In genomic region chr2:157077641-157078058, GRCm38 (mm10) we compare ENCODE assay signal across 8 mouse cellular contexts. TPM values are rescaled to one million over a fixed set of nuclear protein-coding genes. Genes with fewer than 3 reads are reported as not detected.
DNase-seq lines count a peak whose midpoint lies in the region; ATAC-seq and TF ChIP-seq lines count a peak whose summit lies in the region.

No protein-coding gene starts in this region.

- no peak for TF ChIP-seq CTCF in thymus, adult 2 months (IDR thresholded peaks at IDR 0.05; ENCODE audit: borderline replicate concordance, control insufficient read depth, extremely low read depth, insufficient read depth, low read length, poor library complexity)

- peaks cover 11% of the 10 kb centered on the region for H3K4me1 ChIP-seq in thymus, adult 2 months (replicated peaks; ENCODE audit: control insufficient read depth, insufficient read depth, low read length)
- H3K4me1 ChIP-seq in embryonic facial prominence, embryonic 13.5 days: peaks cover 57% of the 10 kb centered on the region
- peaks cover 66% of the 10 kb centered on the region for H3K4me1 ChIP-seq in heart, embryonic 11.5 days (ENCODE audit: control insufficient read depth, insufficient read depth, low read length)
- H3K4me1 ChIP-seq in kidney, embryonic 14.5 days (ENCODE audit: control insufficient read depth, insufficient read depth, low read length): peaks cover 38% of the 10 kb centered on the region
- peaks cover 66% of the 10 kb centered on the region for H3K4me1 ChIP-seq in midbrain, embryonic 13.5 days (replicated peaks)

- H3K36me3 ChIP-seq in thymus, adult 2 months (ENCODE audit: control insufficient read depth, insufficient read depth, low read length): no peaks in the 10 kb centered on the region
- H3K36me3 ChIP-seq in embryonic facial prominence, embryonic 13.5 days: peaks cover 15% of the 10 kb centered on the region; the same call in 1 of the 2 replicates
- H3K36me3 ChIP-seq in heart, embryonic 11.5 days (ENCODE audit: control insufficient read depth, insufficient read depth, low read length): no peaks in the 10 kb centered on the region; the same call in 1 of the 2 replicates
- peaks cover 21% of the 10 kb centered on the region; the same call in 1 of the 2 replicates for H3K36me3 ChIP-seq in kidney, embryonic 14.5 days (ENCODE audit: control insufficient read depth, insufficient read depth, low read length)
- H3K36me3 ChIP-seq in midbrain, embryonic 13.5 days: peaks cover 19% of the 10 kb centered on the region

- 32% methylated on average over 15 of the region's 15 CpGs for WGBS in thymus, adult 2 months
- 1% methylated on average over 15 of the region's 15 CpGs for WGBS in embryonic facial prominence, embryonic 13.5 days
- WGBS in heart, embryonic 11.5 days (ENCODE audit: insufficient replicate concordance): 3% methylated on average over 15 of the region's 15 CpGs
- under 1% methylated on average over 15 of the region's 15 CpGs for WGBS in kidney, embryonic 14.5 days
- under 1% methylated on average over 15 of the region's 15 CpGs for WGBS in midbrain, embryonic 13.5 days

- peak overlapping the region; percentile 37; the same call in 1 of the 2 replicates for H3K4me3 ChIP-seq in thymus, adult 2 months (ENCODE audit: control insufficient read depth, insufficient read depth, low read length)
- peak overlapping the region; percentile 93 for H3K4me3 ChIP-seq in embryonic facial prominence, embryonic 13.5 days
- H3K4me3 ChIP-seq in heart, embryonic 11.5 days (ENCODE audit: low read depth, low read length): peak overlapping the region; percentile 82
- peak overlapping the region; percentile 96 for H3K4me3 ChIP-seq in kidney, embryonic 14.5 days (ENCODE audit: low read length)
- H3K4me3 ChIP-seq in midbrain, embryonic 13.5 days (replicated peaks): peak overlapping the region; percentile 98

- ATAC-seq in embryonic facial prominence, embryonic 13.5 days (ENCODE audit: insufficient number of reproducible peaks, insufficient read depth, low FRiP score, low TSS enrichment, low read depth): no peak
- 0 out of 2 replicates have a peak, but pooled peaks have one; percentile 1 for ATAC-seq in heart, embryonic 11.5 days (replicated peaks; ENCODE audit: insufficient number of reproducible peaks, low FRiP score, low TSS enrichment)
- no peak for ATAC-seq in kidney, embryonic 14.5 days (ENCODE audit: low FRiP score, low TSS enrichment)
- 0 out of 2 replicates have a peak, but pooled peaks have one; percentile 0 for ATAC-seq in midbrain, embryonic 13.5 days

- no peak for TF ChIP-seq POLR2A in thymus, adult 2 months (IDR thresholded peaks at IDR 0.05; ENCODE audit: control insufficient read depth, extremely low read depth, insufficient read depth, low read length, poor library complexity)

- H3K27ac ChIP-seq in thymus, adult 2 months (ENCODE audit: control insufficient read depth, insufficient read depth, low read length): no peak overlapping the region
- H3K27ac ChIP-seq in embryonic facial prominence, embryonic 13.5 days: peak overlapping the region; percentile 99
- H3K27ac ChIP-seq in heart, embryonic 11.5 days (ENCODE audit: low read depth, low read length): peak overlapping the region; percentile 94
- peak overlapping the region; percentile 99; the same call in 1 of the 2 replicates for H3K27ac ChIP-seq in kidney, embryonic 14.5 days (ENCODE audit: low read depth, low read length)
- peak overlapping the region; percentile 99 for H3K27ac ChIP-seq in midbrain, embryonic 13.5 days

- DNase-seq in thymus, adult 2 months: no peak
- DNase-seq in thymus, postnatal 36 days: no peak
- peak; percentile 58 for DNase-seq in liver
- DNase-seq in spleen, postnatal 36 days (ENCODE audit: low spot score in 2 of 2): peak; percentile 50 to 56

- H3K9ac ChIP-seq in embryonic facial prominence, embryonic 13.5 days: peak overlapping the region; percentile 98
- H3K9ac ChIP-seq in heart, embryonic 11.5 days (ENCODE audit: low read depth, low read length): peak overlapping the region; percentile 90
- H3K9ac ChIP-seq in kidney, embryonic 14.5 days (ENCODE audit: low read depth, low read length): peak overlapping the region; percentile 98
- H3K9ac ChIP-seq in midbrain, embryonic 13.5 days (replicated peaks): peak overlapping the region; percentile 100

- peak overlapping the region; percentile 96 for H3K4me2 ChIP-seq in embryonic facial prominence, embryonic 13.5 days
- H3K4me2 ChIP-seq in heart, embryonic 11.5 days: peak overlapping the region; percentile 92
- H3K4me2 ChIP-seq in kidney, embryonic 14.5 days (replicated peaks; ENCODE audit: low read depth, low read length): peak overlapping the region; percentile 77
- H3K4me2 ChIP-seq in midbrain, embryonic 13.5 days (replicated peaks): peak overlapping the region; percentile 100

- peaks cover 6% of the 10 kb centered on the region; the same call in 1 of the 2 replicates for H3K27me3 ChIP-seq in thymus, adult 2 months (ENCODE audit: control insufficient read depth, insufficient read depth, low read length)
- H3K27me3 ChIP-seq in embryonic facial prominence, embryonic 13.5 days: no peaks in the 10 kb centered on the region
- H3K27me3 ChIP-seq in heart, embryonic 11.5 days (ENCODE audit: control insufficient read depth, insufficient read depth, low read length): no peaks in the 10 kb centered on the region
- no peaks in the 10 kb centered on the region for H3K27me3 ChIP-seq in kidney, embryonic 14.5 days (ENCODE audit: control insufficient read depth, insufficient read depth, low read length)
- no peaks in the 10 kb centered on the region for H3K27me3 ChIP-seq in midbrain, embryonic 13.5 days

- no peaks in the 10 kb centered on the region for H3K9me3 ChIP-seq in embryonic facial prominence, embryonic 13.5 days
- H3K9me3 ChIP-seq in heart, embryonic 11.5 days (replicated peaks; ENCODE audit: control insufficient read depth, low read length): no peaks in the 10 kb centered on the region
- H3K9me3 ChIP-seq in kidney, embryonic 14.5 days (ENCODE audit: control insufficient read depth, low read length): no peaks in the 10 kb centered on the region
- H3K9me3 ChIP-seq in midbrain, embryonic 13.5 days: no peaks in the 10 kb centered on the region

RNA-seq across cellular contexts. Expression of gene Soga1, which starts 1.4 kb away (rescaled TPM):
- 5.2 and 5.3 TPM in 2 replicates for polyA plus RNA-seq in thymus, adult 2 months (2012; rRNA removed)
- 4.6 and 7.1 TPM in 2 replicates for polyA plus RNA-seq in embryonic facial prominence, embryonic 13.5 days (2015; fragmentation: Nextera tagmentation; extraction: Ambion mirVana)
- 3.4 and 3.6 TPM in 2 replicates for polyA plus RNA-seq in heart, embryonic 11.5 days (2014; fragmentation: Nextera tagmentation; extraction: Ambion mirVana)
- 6.3 and 6.4 TPM in 2 replicates for polyA plus RNA-seq in kidney, embryonic 14.5 days (2014; fragmentation: Nextera tagmentation; extraction: Ambion mirVana)
- polyA plus RNA-seq in midbrain, embryonic 13.5 days (2015; fragmentation: Nextera tagmentation; extraction: Ambion mirVana): 6.2 and 6.4 TPM in 2 replicates

RNA-seq across cellular contexts. Expression of gene Tldc2, which starts 9.2 kb away (rescaled TPM):
- polyA plus RNA-seq in thymus, adult 2 months (2012; rRNA removed): not detected in 2 replicates
- polyA plus RNA-seq in embryonic facial prominence, embryonic 13.5 days (2015; fragmentation: Nextera tagmentation; extraction: Ambion mirVana): not detected in 2 replicates
- polyA plus RNA-seq in heart, embryonic 11.5 days (2014; fragmentation: Nextera tagmentation; extraction: Ambion mirVana): 0.26 TPM in 1 of 2 replicates, not detected in the other
- polyA plus RNA-seq in kidney, embryonic 14.5 days (2014; fragmentation: Nextera tagmentation; extraction: Ambion mirVana): 0.38 TPM in 1 of 2 replicates, not detected in the other
- polyA plus RNA-seq in midbrain, embryonic 13.5 days (2015; fragmentation: Nextera tagmentation; extraction: Ambion mirVana): not detected in 2 replicates

RNA-seq across cellular contexts. Expression of gene Samhd1, which starts 57.4 kb away (rescaled TPM):
- polyA plus RNA-seq in thymus, adult 2 months (2012; rRNA removed): 49.9 and 57.1 TPM in 2 replicates
- polyA plus RNA-seq in embryonic facial prominence, embryonic 13.5 days (2015; fragmentation: Nextera tagmentation; extraction: Ambion mirVana): 22.7 and 29.3 TPM in 2 replicates
- polyA plus RNA-seq in heart, embryonic 11.5 days (2014; fragmentation: Nextera tagmentation; extraction: Ambion mirVana): 20.7 and 26.4 TPM in 2 replicates
- 30.5 and 32.7 TPM in 2 replicates for polyA plus RNA-seq in kidney, embryonic 14.5 days (2014; fragmentation: Nextera tagmentation; extraction: Ambion mirVana)
- polyA plus RNA-seq in midbrain, embryonic 13.5 days (2015; fragmentation: Nextera tagmentation; extraction: Ambion mirVana): 10.9 and 12.1 TPM in 2 replicates

Comparison
In these comparisons a context has a peak if more than half of its experiments do, and no peak if none do; other contexts are left out.
1. DNase-seq: peak in liver (single experiment) and spleen, postnatal 36 days (2 of 2); none in thymus, adult 2 months (single experiment) and thymus, postnatal 36 days (0 of 2).
2. H3K4me3 ChIP-seq: peak in every context shown above with its lines; median percentile 98 in midbrain, embryonic 13.5 days; 96 in kidney, embryonic 14.5 days; 93 in embryonic facial prominence, embryonic 13.5 days; 82 in heart, embryonic 11.5 days; 37 in thymus, adult 2 months.
3. ATAC-seq: peak in heart, embryonic 11.5 days (single experiment) and midbrain, embryonic 13.5 days (single experiment); none in embryonic facial prominence, embryonic 13.5 days (single experiment) and kidney, embryonic 14.5 days (single experiment).
4. Peak in every context shown above with its lines, with median percentiles within 50 percentile points of each other: H3K4me2 ChIP-seq and H3K9ac ChIP-seq.